Mouse (Mus musculus): Measurements from ENCODE around the gene B3gnt3. TPM values are rescaled to one million over a fixed set of nuclear protein-coding genes. Genes with fewer than 3 reads are reported as not detected.
A peak's percentile ranks its signal among the peaks of the same experiment; 100 is the strongest.

B3gnt3 gene
- polyA plus RNA-seq, 1 experiment = not detected

- TF ChIP-seq POLR2A (IDR thresholded peaks at IDR 0.05; ENCODE audit: insufficient read depth, low read depth, low read length) (no peak), CTCF (IDR thresholded peaks at IDR 0.05; ENCODE audit: insufficient read depth, low read depth, low read length) (0 out of 2 replicates have a peak, but pooled peaks have one; percentile 21)
- no peak overlapping the region for H3K27ac ChIP-seq (ENCODE audit: insufficient read depth, low read depth, low read length)
- peak overlapping the region; percentile 14 for H3K4me3 ChIP-seq (ENCODE audit: insufficient read depth, low read depth, low read length)
- 5% methylated on average over 29 of the region's 29 CpGs for WGBS
- peaks cover 20% of the 10 kb centered on the region for H3K4me1 ChIP-seq (ENCODE audit: control insufficient read depth, insufficient read depth, low read length)
Observed at GRCm38 (mm10) chr8:71685573-71685972, 16.0 kb downstream of the B3gnt3 start.

GRCm38 (mm10) chr8:71684701-71685100, 16.9 kb downstream of the B3gnt3 start:
- 20% methylated on average over 10 of the region's 10 CpGs for WGBS
- TF ChIP-seq CTCF (IDR thresholded peaks at IDR 0.05; ENCODE audit: insufficient read depth, low read depth, low read length) (no peak), POLR2A (IDR thresholded peaks at IDR 0.05; ENCODE audit: insufficient read depth, low read depth, low read length) (no peak)
- Histone ChIP-seq H3K4me3 (ENCODE audit: insufficient read depth, low read depth, low read length) (no peak overlapping the region), H3K27ac (ENCODE audit: insufficient read depth, low read depth, low read length) (no peak overlapping the region), H3K4me1 (ENCODE audit: control insufficient read depth, insufficient read depth, low read length) (peaks cover 20% of the 10 kb centered on the region)

GRCm38 (mm10) chr8:71682832-71683231, 18.8 kb downstream of the B3gnt3 start:
- Histone ChIP-seq H3K4me3 (ENCODE audit: insufficient read depth, low read depth, low read length) (no peak overlapping the region), H3K27ac (ENCODE audit: insufficient read depth, low read depth, low read length) (no peak overlapping the region), H3K4me1 (ENCODE audit: control insufficient read depth, insufficient read depth, low read length) (peaks cover 23% of the 10 kb centered on the region)
- TF ChIP-seq POLR2A (IDR thresholded peaks at IDR 0.05; ENCODE audit: insufficient read depth, low read depth, low read length) = no peak
- 68% methylated on average over 12 of the region's 12 CpGs for WGBS

- WGBS = 31% methylated on average over 18 of the region's 18 CpGs
- Histone ChIP-seq H3K27ac (ENCODE audit: insufficient read depth, low read depth, low read length) (no peak overlapping the region), H3K4me3 (ENCODE audit: insufficient read depth, low read depth, low read length) (no peak overlapping the region), H3K4me1 (ENCODE audit: control insufficient read depth, insufficient read depth, low read length) (peaks cover 16% of the 10 kb centered on the region)
- TF ChIP-seq CTCF (IDR thresholded peaks at IDR 0.05; ENCODE audit: insufficient read depth, low read depth, low read length) = no peak
Observed at GRCm38 (mm10) chr8:71681369-71681915, 20.1 kb downstream of the B3gnt3 start.

- Histone ChIP-seq H3K4me3 (ENCODE audit: insufficient read depth, low read depth, low read length) (no peak overlapping the region), H3K27ac (ENCODE audit: insufficient read depth, low read depth, low read length) (no peak overlapping the region), H3K4me1 (ENCODE audit: control insufficient read depth, insufficient read depth, low read length) (peaks cover 10% of the 10 kb centered on the region)
- 39% methylated on average over 21 of the region's 21 CpGs for WGBS
- TF ChIP-seq POLR2A (IDR thresholded peaks at IDR 0.05; ENCODE audit: insufficient read depth, low read depth, low read length) (no peak), CTCF (IDR thresholded peaks at IDR 0.05; ENCODE audit: insufficient read depth, low read depth, low read length) (no peak)
Observed at GRCm38 (mm10) chr8:71680471-71680870, 21.1 kb downstream of the B3gnt3 start.

GRCm38 (mm10) chr8:71679550-71680168, 21.9 kb downstream of the B3gnt3 start:
- H3K4me3 ChIP-seq (ENCODE audit: insufficient read depth, low read depth, low read length) = peak overlapping the region; percentile 30

GRCm38 (mm10) chr8:71679116-71679515, 22.5 kb downstream of the B3gnt3 start:
- TF ChIP-seq CTCF (IDR thresholded peaks at IDR 0.05; ENCODE audit: insufficient read depth, low read depth, low read length) (no peak), POLR2A (IDR thresholded peaks at IDR 0.05; ENCODE audit: insufficient read depth, low read depth, low read length) (no peak)
- 43% methylated on average over 16 of the region's 16 CpGs for WGBS
- peaks cover 10% of the 10 kb centered on the region; the same call in 1 of the 2 replicates for H3K4me1 ChIP-seq (ENCODE audit: control insufficient read depth, insufficient read depth, low read length)

More at GRCm38 (mm10) chr8:71679550-71680168, 21.9 kb downstream of the B3gnt3 start:
- Histone ChIP-seq H3K27ac (ENCODE audit: insufficient read depth, low read depth, low read length) (no peak overlapping the region), H3K4me1 (ENCODE audit: control insufficient read depth, insufficient read depth, low read length) (peaks cover 10% of the 10 kb centered on the region; the same call in 1 of the 2 replicates)
- TF ChIP-seq CTCF (IDR thresholded peaks at IDR 0.05; ENCODE audit: insufficient read depth, low read depth, low read length) (no peak), POLR2A (IDR thresholded peaks at IDR 0.05; ENCODE audit: insufficient read depth, low read depth, low read length) (no peak)
- WGBS = 9% methylated on average over 46 of the region's 46 CpGs

GRCm38 (mm10) chr8:71678216-71678615, 23.4 kb downstream of the B3gnt3 start:
- Histone ChIP-seq H3K27ac (ENCODE audit: insufficient read depth, low read depth, low read length) (no peak overlapping the region), H3K4me1 (ENCODE audit: control insufficient read depth, insufficient read depth, low read length) (peaks cover 10% of the 10 kb centered on the region; the same call in 1 of the 2 replicates), H3K4me3 (ENCODE audit: insufficient read depth, low read depth, low read length) (no peak overlapping the region)
- no peak for TF ChIP-seq CTCF (IDR thresholded peaks at IDR 0.05; ENCODE audit: insufficient read depth, low read depth, low read length)
- no peak for TF ChIP-seq POLR2A (IDR thresholded peaks at IDR 0.05; ENCODE audit: insufficient read depth, low read depth, low read length)
- WGBS = 67% methylated on average over 4 of the region's 4 CpGs

More at GRCm38 (mm10) chr8:71679116-71679515, 22.5 kb downstream of the B3gnt3 start:
- Histone ChIP-seq H3K27ac (ENCODE audit: insufficient read depth, low read depth, low read length) (no peak overlapping the region), H3K4me3 (ENCODE audit: insufficient read depth, low read depth, low read length) (no peak overlapping the region)

- no peak overlapping the region for H3K4me3 ChIP-seq (ENCODE audit: insufficient read depth, low read depth, low read length)
- peaks cover 10% of the 10 kb centered on the region; the same call in 1 of the 2 replicates for H3K4me1 ChIP-seq (ENCODE audit: control insufficient read depth, insufficient read depth, low read length)
- TF ChIP-seq POLR2A (IDR thresholded peaks at IDR 0.05; ENCODE audit: insufficient read depth, low read depth, low read length) (no peak), CTCF (IDR thresholded peaks at IDR 0.05; ENCODE audit: insufficient read depth, low read depth, low read length) (no peak)
- no peak overlapping the region for H3K27ac ChIP-seq (ENCODE audit: insufficient read depth, low read depth, low read length)
Observed at GRCm38 (mm10) chr8:71677555-71677954, 24.0 kb downstream of the B3gnt3 start.
